Comparison of ENCODE assay signal across 12 mouse cellular contexts in genomic region chr5:63821176-63821575, GRCm38 (mm10). TPM values are rescaled to one million over a fixed set of nuclear protein-coding genes. Genes with fewer than 3 reads are reported as not detected.
DNase-seq lines count a peak whose midpoint lies in the region; ATAC-seq and TF ChIP-seq lines count a peak whose summit lies in the region.
"Had no signal": no experiment of that assay in that cellular context is flagged by ENCODE, and none has a peak within 500 bp of the region (broad histone marks: within the 10 kb centered on the region; RNA-seq: fewer than 3 reads in every experiment).

No protein-coding gene starts in this region.

- DNase-seq in layer of hippocampus, adult 11-12 months (ENCODE audit: low spot score): peak; percentile 19
- no peak for DNase-seq in layer of hippocampus, adult 9-10 months (ENCODE audit: low spot score)
- no peak for DNase-seq in lung, adult 2 months
- peak; percentile 44 for DNase-seq in splenic B cell, adult 2 months (ENCODE audit: low read depth, low spot score)
- DNase-seq in kidney, postnatal 10 days: no peak
- no peak for DNase-seq in adipocyte (ENCODE audit: low spot score)
- no peak for DNase-seq in hindbrain, embryonic 11.5 days (ENCODE audit: low spot score)
- DNase-seq: adrenal gland, adult 2 months; cerebellum, adult 2 months had no signal

- no peaks in the 10 kb centered on the region for H3K27me3 ChIP-seq in splenic B cell, adult 2 months (ENCODE audit: control insufficient read depth, insufficient read depth, low read length, poor library complexity, severe bottlenecking)
- no peaks in the 10 kb centered on the region for H3K27me3 ChIP-seq in hindbrain, embryonic 11.5 days (ENCODE audit: control insufficient read depth, insufficient read depth, low read length)

- H3K9ac ChIP-seq in hindbrain, embryonic 11.5 days (ENCODE audit: low read depth, low read length): no peak overlapping the region
- H3K9ac ChIP-seq: heart, embryonic 13.5 days had no signal

- H3K9me3 ChIP-seq in hindbrain, embryonic 11.5 days (ENCODE audit: control insufficient read depth, low read length): no peaks in the 10 kb centered on the region
- H3K9me3 ChIP-seq: heart, embryonic 13.5 days had no signal

- TF ChIP-seq CTCF in bone marrow, adult 2 months (IDR thresholded peaks at IDR 0.05; ENCODE audit: control insufficient read depth, insufficient read depth, low read length): peak; percentile 50; the same call in 1 of the 2 replicates
- TF ChIP-seq CTCF in lung, adult 2 months (IDR thresholded peaks at IDR 0.05; ENCODE audit: insufficient read depth, low read length): 0 out of 2 replicates have a peak, but pooled peaks have one; percentile 15

- TF ChIP-seq POLR2A in bone marrow, adult 2 months (IDR thresholded peaks at IDR 0.05; ENCODE audit: borderline replicate concordance, control insufficient read depth, low read depth, low read length): no peak
- no peak for TF ChIP-seq POLR2A in lung, adult 2 months (IDR thresholded peaks at IDR 0.05; ENCODE audit: borderline replicate concordance, extremely low read depth, low read depth, low read length)

- H3K4me2 ChIP-seq in hindbrain, embryonic 11.5 days (replicated peaks; ENCODE audit: low read depth, low read length): no peak overlapping the region
- H3K4me2 ChIP-seq: heart, embryonic 13.5 days had no signal

- H3K4me3 ChIP-seq in bone marrow, adult 2 months (replicated peaks; ENCODE audit: control insufficient read depth, low read depth, low read length): no peak overlapping the region
- H3K4me3 ChIP-seq in lung, adult 2 months (replicated peaks; ENCODE audit: extremely low read depth, low read depth, low read length): no peak overlapping the region
- H3K4me3 ChIP-seq in hindbrain, embryonic 11.5 days (ENCODE audit: low read depth, low read length): no peak overlapping the region
- H3K4me3 ChIP-seq: heart, embryonic 13.5 days had no signal

- 62% methylated on average over 5 of the region's 5 CpGs for WGBS in bone marrow, adult 2 months
- WGBS in lung, adult 2 months: 73% methylated on average over 5 of the region's 5 CpGs
- 90% methylated on average over 5 of the region's 5 CpGs for WGBS in hindbrain, embryonic 11.5 days

- H3K4me1 ChIP-seq in bone marrow, adult 2 months (ENCODE audit: control insufficient read depth, insufficient read depth, low read length): no peaks in the 10 kb centered on the region
- H3K4me1 ChIP-seq in lung, adult 2 months (ENCODE audit: control insufficient read depth, insufficient read depth, low read length): peaks cover 4% of the 10 kb centered on the region
- no peaks in the 10 kb centered on the region for H3K4me1 ChIP-seq in hindbrain, embryonic 11.5 days (replicated peaks; ENCODE audit: control insufficient read depth, insufficient read depth, low read length)

- H3K36me3 ChIP-seq in splenic B cell, adult 2 months (ENCODE audit: control insufficient read depth, insufficient read depth, low read length, poor library complexity, severe bottlenecking): no peaks in the 10 kb centered on the region
- H3K36me3 ChIP-seq in hindbrain, embryonic 11.5 days (ENCODE audit: control insufficient read depth, insufficient read depth, low read length): no peaks in the 10 kb centered on the region
- H3K36me3 ChIP-seq: heart, embryonic 13.5 days had no signal

- no peak overlapping the region for H3K27ac ChIP-seq in bone marrow, adult 2 months (ENCODE audit: control insufficient read depth, insufficient read depth, low read depth, low read length, poor library complexity)
- H3K27ac ChIP-seq in hindbrain, embryonic 11.5 days (ENCODE audit: low read depth, low read length): no peak overlapping the region
- H3K27ac ChIP-seq: heart, embryonic 13.5 days had no signal

- ATAC-seq in hindbrain, embryonic 11.5 days (ENCODE audit: low FRiP score): no peak
- ATAC-seq: inflammation-experienced regulatory T-cells, adult 6 months had no signal

RNA-seq across cellular contexts. Expression of gene 0610040J01Rik, which starts 9.0 kb away (rescaled TPM):
- polyA plus RNA-seq in bone marrow, adult 2 months (2011; ENCODE audit: insufficient read depth, insufficient read length, low replicate concordance, missing spikeins): 2.2 TPM in 1 of 2 replicates, not detected in the other
- polyA plus RNA-seq in lung, adult 2 months (2012; rRNA removed): 15.6 and 17.7 TPM in 2 replicates
- polyA plus RNA-seq in hindbrain, embryonic 11.5 days (2014; fragmentation: Nextera tagmentation; extraction: Ambion mirVana): 2.6 and 2.7 TPM in 2 replicates
- polyA plus RNA-seq: inflammation-experienced regulatory T-cells, adult 6 months had no signal

Comparison
In these comparisons a context has a peak if more than half of its experiments do, and no peak if none do; other contexts are left out.
1. DNase-seq: peak in layer of hippocampus, adult 11-12 months (single experiment) and splenic B cell, adult 2 months (single experiment); none in layer of hippocampus, adult 9-10 months (single experiment), lung, adult 2 months (single experiment), kidney, postnatal 10 days (single experiment), adipocyte (single experiment) and hindbrain, embryonic 11.5 days (single experiment).